Mouse (Mus musculus): Measurements from ENCODE around the gene Mrpl30. TPM values are rescaled to one million over a fixed set of nuclear protein-coding genes. Genes with fewer than 3 reads are reported as not detected.
A peak's percentile ranks its signal among the peaks of the same experiment; 100 is the strongest.

Mrpl30 gene
- total RNA-seq (2021): 100 to 1,000 TPM; 139 to 148 TPM
- long read RNA-seq, experiment 1, transcript Mrpl30-205 (5 exons, 662 nt): minor isoform, 8 of 78 reads
- long read RNA-seq, experiment 1, transcript Mrpl30-201 (6 exons, 969 nt): major isoform, 18 of 78 reads
- long read RNA-seq, experiment 1, partial matches to known transcripts: 0 of 78 reads
- long read RNA-seq, experiment 1, other reads (novel, unspliced or antisense): 51 of 78 reads
- long read RNA-seq, experiment 2, transcript Mrpl30-201 (6 exons, 969 nt): major isoform, 10 of 58 reads
- long read RNA-seq, experiment 2, transcript Mrpl30-205 (5 exons, 662 nt): minor isoform, 8 of 58 reads
- long read RNA-seq, experiment 2, partial matches to known transcripts: 2 of 58 reads
- long read RNA-seq, experiment 2, other reads (novel, unspliced or antisense): 37 of 58 reads

DNA sequence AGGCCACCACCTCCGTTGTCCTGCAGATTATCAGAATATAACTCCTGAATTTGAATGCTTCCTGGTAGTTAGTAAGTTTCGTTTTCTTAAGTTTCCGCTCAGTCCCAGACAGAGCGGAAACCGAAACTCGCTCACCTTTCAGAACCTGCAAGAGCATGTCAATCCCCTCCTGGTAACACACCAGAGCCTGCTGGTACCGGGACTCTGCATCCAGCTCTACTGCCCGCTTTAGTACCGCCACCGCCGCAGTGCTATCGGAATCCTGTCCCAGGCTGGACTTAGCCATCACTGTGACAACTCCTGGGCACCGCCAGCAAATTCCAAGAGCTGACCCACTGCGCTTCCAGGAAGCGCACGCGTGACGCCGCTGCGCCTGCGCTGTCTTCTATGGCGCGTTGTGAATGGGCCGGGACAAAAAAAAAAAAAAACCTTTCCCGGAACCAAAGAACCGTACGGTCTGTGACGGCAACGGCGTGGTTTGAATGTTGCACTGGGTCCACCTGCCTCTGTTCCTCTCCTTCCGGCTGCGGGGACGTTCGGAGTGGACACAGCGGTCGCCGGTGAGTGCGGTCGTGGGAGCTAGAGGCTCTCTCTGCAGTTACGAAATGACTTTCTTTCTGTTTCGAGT lies at the start of gene Mrpl30, which contains the start of gene Mitd1:
TSS of gene Mrpl30 (plus strand) at position 453 of the 628 bp plus-strand sequence.
TSS of gene Mitd1 (minus strand) at position 387 of the 628 bp plus-strand sequence.
- Histone ChIP-seq H3K4me3 (peak within 1 kb of the TSS; percentile 80), H3K27ac (peak within 1 kb of the TSS; percentile 71)
- intact Hi-C loops (cut with DNase I): loop anchor here (1.0 to 2.0 kb wide), 2 partner anchors 25 to 107 kb away; partner anchors contain the start of gene Txndc9
- peak; percentile 88 to 91 for DNase-seq (ENCODE audit: extremely low spot score in 1 of 2, low spot score in 2 of 2)
- TF ChIP-seq CTCF (IDR thresholded peaks at IDR 0.05): no peak

GRCm38 (mm10) chr1:37846878-37847277 lies 43.4 kb upstream of the Mrpl30 start:
- Histone ChIP-seq H3K27ac (no peak overlapping the region), H3K4me3 (no peak overlapping the region)
- no peak for TF ChIP-seq CTCF (IDR thresholded peaks at IDR 0.05)
- no peak for DNase-seq (ENCODE audit: extremely low spot score in 1 of 2, low spot score in 2 of 2)
- intact Hi-C loops (cut with DNase I): no loop called here

DNA sequence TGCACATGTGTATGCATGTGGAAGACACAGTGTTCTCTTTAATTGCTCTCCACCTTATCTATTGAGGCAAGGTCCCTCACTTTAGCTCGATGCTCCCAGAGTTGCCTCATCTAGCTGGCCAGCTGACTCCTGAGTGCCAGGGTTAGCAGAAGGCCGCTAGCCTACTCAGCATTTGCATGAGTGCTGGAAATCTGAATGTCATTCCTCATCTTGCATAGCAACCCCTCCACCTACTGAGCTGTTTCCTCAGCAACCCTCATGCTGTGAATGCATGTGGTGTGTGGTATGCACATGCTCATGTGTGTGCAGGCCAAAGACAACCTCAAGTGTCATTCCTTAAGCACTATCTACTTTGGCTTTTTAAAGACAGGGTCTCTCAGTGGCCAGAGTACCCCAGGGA lies 39.6 kb upstream of the Mrpl30 start:
- no peak for TF ChIP-seq CTCF (IDR thresholded peaks at IDR 0.05)
- DNase-seq (ENCODE audit: extremely low spot score in 1 of 2, low spot score in 2 of 2): no peak
- Histone ChIP-seq H3K27ac (no peak overlapping the region), H3K4me3 (no peak overlapping the region)
- intact Hi-C loops (cut with DNase I): no loop called here

- intact Hi-C loops (cut with DNase I): loop anchor here (1.0 to 5.0 kb wide), 4 partner anchors 26 to 187 kb away; partner anchors contain the start of genes Mitd1 and Mrpl30
- DNase-seq (ENCODE audit: extremely low spot score in 1 of 2, low spot score in 2 of 2): peak; percentile 100
- TF ChIP-seq CTCF (IDR thresholded peaks at IDR 0.05): peak; percentile 44
- H3K4me3 ChIP-seq: peak overlapping the region; percentile 80
- H3K27ac ChIP-seq: peak overlapping the region; percentile 96
Observed at GRCm38 (mm10) chr1:37864511-37865400, 25.5 kb upstream of the Mrpl30 start.

DNA sequence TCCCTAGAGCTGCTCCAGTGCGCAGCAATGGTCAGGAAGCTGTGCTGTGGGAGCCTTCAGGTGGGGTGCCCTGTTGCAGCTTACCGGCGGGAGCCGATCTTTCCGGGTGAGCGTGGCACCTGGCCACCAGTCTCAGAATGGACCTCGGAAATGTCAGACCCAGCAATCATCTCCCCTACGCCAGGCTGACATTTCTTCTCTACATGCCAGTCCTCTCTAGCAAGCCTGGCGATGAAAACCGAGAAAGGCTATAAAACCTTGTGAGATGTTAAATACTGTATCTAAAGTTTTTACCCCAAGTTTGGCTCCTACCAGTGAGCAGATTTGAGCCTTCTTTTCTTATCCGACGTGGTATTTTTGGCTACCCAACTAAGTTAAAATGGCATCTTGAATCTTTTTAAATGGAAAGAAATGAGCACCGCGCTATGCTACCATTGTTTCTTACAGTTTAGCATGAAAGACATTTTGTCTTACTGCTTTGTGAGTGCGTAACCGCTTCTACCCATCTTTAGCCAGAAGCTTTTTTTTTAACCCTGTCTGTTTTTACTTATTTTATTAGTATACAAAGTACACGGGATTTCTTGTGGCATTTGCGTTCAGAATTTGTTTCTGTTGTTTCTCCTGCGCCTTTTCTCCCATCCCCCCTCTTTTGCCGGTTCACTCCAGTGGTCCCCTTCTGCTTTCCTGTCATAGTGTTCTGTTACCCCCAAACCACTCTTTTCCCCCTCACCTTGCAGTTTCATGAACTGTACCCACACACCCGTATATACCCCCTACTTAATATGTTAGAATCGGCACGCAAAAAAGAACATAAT lies 24.7 kb upstream of the Mrpl30 start:
- DNase-seq (ENCODE audit: extremely low spot score in 1 of 2, low spot score in 2 of 2): no peak
- intact Hi-C loops (cut with DNase I): loop anchor here (1.0 to 5.0 kb wide), 4 partner anchors 25 to 188 kb away; partner anchors contain the start of genes Mitd1 and Mrpl30
- no peak for TF ChIP-seq CTCF (IDR thresholded peaks at IDR 0.05)
- H3K27ac ChIP-seq: peak overlapping the region; percentile 96
- peak overlapping the region; percentile 80 for H3K4me3 ChIP-seq

- TF ChIP-seq CTCF (IDR thresholded peaks at IDR 0.05): no peak
- no peak for DNase-seq (ENCODE audit: extremely low spot score in 1 of 2, low spot score in 2 of 2)
- intact Hi-C loops (cut with DNase I): loop anchor here (5.0 kb wide), 1 partner anchor 189 kb away; no protein-coding TSS in a partner anchor
- Histone ChIP-seq H3K4me3 (peak within 1 kb of the TSS; percentile 80), H3K27ac (peak within 1 kb of the TSS; percentile 96)
Observed at GRCm38 (mm10) chr1:37866286-37866685, 24.0 kb upstream of the Mrpl30 start, which contains the start of gene Tsga10. TSS of gene Tsga10 (minus strand) at chr1:37866429.

GRCm38 (mm10) chr1:37867056-37867455 lies 23.2 kb upstream of the Mrpl30 start:
- intact Hi-C loops (cut with DNase I): loop anchor here (5.0 kb wide), 1 partner anchor 190 kb away; no protein-coding TSS in a partner anchor
- no peak overlapping the region for H3K27ac ChIP-seq
- no peak overlapping the region for H3K4me3 ChIP-seq
- TF ChIP-seq CTCF (IDR thresholded peaks at IDR 0.05): peak; percentile 68
- peak in 1 of 2 experiments; percentile 31 for DNase-seq (ENCODE audit: extremely low spot score in 1 of 2, low spot score in 2 of 2)

- no peak for DNase-seq (ENCODE audit: extremely low spot score in 1 of 2, low spot score in 2 of 2)
- H3K4me3 ChIP-seq: no peak overlapping the region
- intact Hi-C loops (cut with DNase I): loop anchor here (5.0 kb wide), 1 partner anchor 191 kb away; no protein-coding TSS in a partner anchor
- no peak for TF ChIP-seq CTCF (IDR thresholded peaks at IDR 0.05)
- no peak overlapping the region for H3K27ac ChIP-seq
Observed at GRCm38 (mm10) chr1:37867684-37868322, 22.5 kb upstream of the Mrpl30 start.

DNA sequence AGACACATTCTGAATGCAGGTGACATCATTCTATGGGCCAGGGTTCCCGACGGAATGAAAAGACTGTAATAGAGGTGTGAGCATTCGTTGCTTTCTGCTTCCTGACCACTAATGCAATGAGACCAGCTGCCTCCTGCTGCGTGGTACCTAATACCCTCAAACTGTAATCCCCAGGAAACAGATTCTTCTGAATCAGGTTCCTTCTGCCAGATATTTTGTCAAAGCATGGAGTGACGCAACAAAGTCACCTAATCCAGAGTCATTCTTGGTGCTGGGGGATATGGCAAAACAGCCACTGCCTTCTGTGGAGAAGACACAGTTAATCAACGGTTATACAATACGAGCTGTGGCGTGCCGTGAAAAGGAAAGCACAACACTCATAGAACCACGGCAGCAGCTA lies 21.6 kb upstream of the Mrpl30 start:
- Histone ChIP-seq H3K27ac (no peak overlapping the region), H3K4me3 (no peak overlapping the region)
- intact Hi-C loops (cut with DNase I): loop anchor here (5.0 kb wide), 1 partner anchor 191 kb away; no protein-coding TSS in a partner anchor
- TF ChIP-seq CTCF (IDR thresholded peaks at IDR 0.05): no peak
- no peak for DNase-seq (ENCODE audit: extremely low spot score in 1 of 2, low spot score in 2 of 2)

DNA sequence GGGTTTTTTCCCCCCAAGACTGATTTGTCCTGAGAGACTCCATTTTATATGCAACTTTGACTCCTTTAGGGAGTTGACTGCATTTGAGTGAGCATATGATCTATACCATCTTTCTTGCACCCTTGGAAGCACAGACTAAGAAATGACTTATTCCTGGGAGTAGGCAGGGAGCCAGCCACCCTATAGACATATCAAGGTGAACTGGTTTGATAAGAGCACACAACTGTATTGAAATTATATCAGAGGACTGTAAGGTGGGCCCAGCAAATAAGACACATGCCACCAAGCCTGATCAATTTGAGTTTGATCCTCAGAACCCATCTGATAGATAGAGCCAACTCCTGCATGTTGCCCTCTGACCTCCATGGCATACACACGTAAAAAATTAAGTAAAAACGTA lies 20.9 kb upstream of the Mrpl30 start:
- H3K4me3 ChIP-seq: no peak overlapping the region
- TF ChIP-seq CTCF (IDR thresholded peaks at IDR 0.05): no peak
- H3K27ac ChIP-seq: no peak overlapping the region
- DNase-seq (ENCODE audit: extremely low spot score in 1 of 2, low spot score in 2 of 2): no peak
- intact Hi-C loops (cut with DNase I): loop anchor here (5.0 kb wide), 1 partner anchor 192 kb away; no protein-coding TSS in a partner anchor

Data from left cerebral cortex, adult 2 months (tissue).